In genomic region chr7:16816078-16816474, GRCm38 (mm10) we compare ENCODE assay signal across 8 mouse cellular contexts. TPM values are rescaled to one million over a fixed set of nuclear protein-coding genes. Genes with fewer than 3 reads are reported as not detected.
DNase-seq lines count a peak whose midpoint lies in the region; ATAC-seq lines count a peak whose summit lies in the region.

No protein-coding gene starts in this region.

- peaks cover 34% of the 10 kb centered on the region for H3K27me3 ChIP-seq in midbrain, embryonic 10.5 days (ENCODE audit: low read depth, poor library complexity, severe bottlenecking)

- 0% methylated on average over 48 of the region's 55 CpGs for WGBS in midbrain, embryonic 10.5 days

- H3K4me3 ChIP-seq in midbrain, embryonic 10.5 days, result peak overlapping the region; percentile 98

- no peaks in the 10 kb centered on the region for H3K9me3 ChIP-seq in midbrain, embryonic 10.5 days (replicated peaks)

- peak overlapping the region; percentile 100 for H3K27ac ChIP-seq in midbrain, embryonic 10.5 days (replicated peaks)

- peak; percentile 79 for DNase-seq in layer of hippocampus, adult 11-12 months (ENCODE audit: low spot score)
- DNase-seq in layer of hippocampus, adult 9-10 months (ENCODE audit: low spot score), result no peak
- DNase-seq in gastrocnemius, adult 8-10 months (ENCODE audit: low spot score in 2 of 2), result peak; percentile 55 to 70
- DNase-seq in induced T-regulatory cell, adult 2 months (ENCODE audit: low read depth), result peak; percentile 90
- DNase-seq in left cerebral cortex, postnatal 36 days (ENCODE audit: low spot score in 2 of 2), result peak; percentile 78 to 85
- peak; percentile 79 for DNase-seq in midbrain, embryonic 10.5 days (ENCODE audit: low spot score)
- DNase-seq in skeletal muscle tissue, adult 2 months (ENCODE audit: low read depth, low spot score), result peak; percentile 71

- ATAC-seq in common myeloid progenitor, adult 5-6 weeks (replicated peaks; ENCODE audit: low read depth, poor library complexity, severe bottlenecking), result peak; percentile 15; the same call in 1 of the 2 replicates

- intact Hi-C loops in left cerebral cortex, postnatal 36 days (cut with DNase I), result no loop called here

- H3K4me1 ChIP-seq in midbrain, embryonic 10.5 days, result peaks cover 74% of the 10 kb centered on the region

- peaks cover 26% of the 10 kb centered on the region for H3K36me3 ChIP-seq in midbrain, embryonic 10.5 days

RNA-seq across cellular contexts. Expression of gene Strn4, which starts 0.4 kb away (rescaled TPM):
- 50.2 and 51.1 TPM in 2 replicates for total RNA-seq in common myeloid progenitor, adult 5-6 weeks (2017)
- total RNA-seq in gastrocnemius, adult 8-10 months (2022), result 10 to 100 TPM; 11.0 to 15.6 (median 14.0) TPM
- 100 to 1,000 TPM; 310 to 320 TPM for total RNA-seq in left cerebral cortex, postnatal 36 days (2021)
- 108 and 137 TPM in 2 replicates for polyA plus RNA-seq in midbrain, embryonic 10.5 days (2016; fragmentation: Nextera tagmentation; extraction: Ambion mirVana)

RNA-seq across cellular contexts. Expression of gene Fkrp, which starts 0.5 kb away (rescaled TPM):
- 9.1 and 11.4 TPM in 2 replicates for total RNA-seq in common myeloid progenitor, adult 5-6 weeks (2017)
- total RNA-seq in gastrocnemius, adult 8-10 months (2022), result 10 to 100 TPM; 55.5 to 67.9 (median 62.9) TPM
- 10 to 100 TPM; 50.4 to 62.8 TPM for total RNA-seq in left cerebral cortex, postnatal 36 days (2021)
- polyA plus RNA-seq in midbrain, embryonic 10.5 days (2016; fragmentation: Nextera tagmentation; extraction: Ambion mirVana), result 28.3 and 32.9 TPM in 2 replicates

RNA-seq across cellular contexts. Expression of gene Prkd2, which starts 26.6 kb away (rescaled TPM):
- total RNA-seq in common myeloid progenitor, adult 5-6 weeks (2017), result 7.0 and 12.9 TPM in 2 replicates
- 1 to 10 TPM; 2.5 to 4.1 (median 3.4) TPM for total RNA-seq in gastrocnemius, adult 8-10 months (2022)
- total RNA-seq in left cerebral cortex, postnatal 36 days (2021), result 1 to 10 TPM; 3.1 to 7.1 TPM
- 11.1 and 11.8 TPM in 2 replicates for polyA plus RNA-seq in midbrain, embryonic 10.5 days (2016; fragmentation: Nextera tagmentation; extraction: Ambion mirVana)

RNA-seq across cellular contexts. Expression of gene Slc1a5, which starts 34.9 kb away (rescaled TPM):
- total RNA-seq in common myeloid progenitor, adult 5-6 weeks (2017), result 30.6 and 51.4 TPM in 2 replicates
- total RNA-seq in gastrocnemius, adult 8-10 months (2022), result 10 to 100 TPM in 3 of 4 experiments, 1 to 10 TPM in 1; 8.7 to 30.2 (median 14.9) TPM
- 1 to 10 TPM; 3.7 to 7.6 TPM for total RNA-seq in left cerebral cortex, postnatal 36 days (2021)
- 40.1 and 40.4 TPM in 2 replicates for polyA plus RNA-seq in midbrain, embryonic 10.5 days (2016; fragmentation: Nextera tagmentation; extraction: Ambion mirVana)

RNA-seq across cellular contexts. Expression of gene Dact3, which starts 59.0 kb away (rescaled TPM):
- total RNA-seq in common myeloid progenitor, adult 5-6 weeks (2017), result 0.14 and 1.1 TPM in 2 replicates
- 1 to 10 TPM in 2 of 4 experiments, under 1 TPM in 2; 0.87 to 1.4 (median 1.1) TPM for total RNA-seq in gastrocnemius, adult 8-10 months (2022)
- total RNA-seq in left cerebral cortex, postnatal 36 days (2021), result 100 to 1,000 TPM; 179 to 210 TPM
- 1.9 and 2.2 TPM in 2 replicates for polyA plus RNA-seq in midbrain, embryonic 10.5 days (2016; fragmentation: Nextera tagmentation; extraction: Ambion mirVana)
